Mouse (Mus musculus) CH12.LX (cell line): ENCODE data around the gene Gm572.

Experiments
- CTCF ChIP-seq, 2 experiments: IDR thresholded peaks in 1 of 2; conservative IDR thresholded peaks in 1 of 2; 2 replicates each; pipeline ENCODE4 v1.5.1; 2011 to 2012; ENCODE audit warnings: low read depth in 2 of 2, low read length in 2 of 2, improper control_type of control experiment in 1 of 2, inconsistent platforms in 1 of 2, mild to moderate bottlenecking in 1 of 2, moderate library complexity in 1 of 2
- GABPA ChIP-seq: IDR thresholded peaks from 2 replicates; pipeline ENCODE4 v1.6.1; 2012; ENCODE audit warnings: low read depth, low read length, improper control_type of control experiment, inconsistent platforms; ENCODE audit not compliant: insufficient replicate concordance
- POLR2A ChIP-seq: IDR thresholded peaks from 2 replicates; pipeline ENCODE4 v1.6.1; 2011; ENCODE audit warnings: low read depth, mild to moderate bottlenecking, improper control_type of control experiment, low read length
- POLR2AphosphoS2 ChIP-seq: IDR thresholded peaks from 2 replicates; pipeline ENCODE4 v1.6.1; 2011; ENCODE audit warnings: low read depth, low read length, improper control_type of control experiment

DNA sequence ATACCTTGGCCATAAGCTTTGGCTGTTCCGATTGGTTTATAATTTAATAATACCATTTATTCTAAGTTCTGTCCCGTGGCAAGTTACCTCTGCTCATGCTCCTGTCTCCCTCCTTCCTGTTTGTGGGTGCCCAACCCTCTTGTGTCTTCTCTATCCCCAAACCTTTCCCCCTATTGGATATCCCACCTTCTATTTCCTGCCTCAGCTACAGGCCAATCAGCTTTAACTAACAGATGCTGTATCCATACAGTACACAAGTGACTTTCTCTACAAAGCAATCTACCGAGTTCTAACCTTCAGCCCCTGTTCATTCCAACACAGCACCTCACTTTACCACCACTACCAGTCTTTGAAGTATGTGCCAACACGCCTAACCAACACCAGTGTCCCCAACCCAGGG is 19.5 kb upstream of the Gm572 start:
- TF ChIP-seq POLR2AphosphoS2 (0 out of 2 replicates have a peak, but pooled peaks have one; percentile 41), POLR2A (no peak), CTCF (conservative IDR thresholded peaks at IDR 0.05 in 1 of 2, IDR thresholded peaks at IDR 0.05 in 1 of 2; ENCODE audit: low read depth in 2 of 2, low read length in 2 of 2) (no peak), GABPA (no peak)
